Mouse (Mus musculus): ENCODE data around the gene Dcakd. TPM values are rescaled to one million over a fixed set of nuclear protein-coding genes. Genes with fewer than 3 reads are reported as not detected.

Dcakd gene
- polyA plus RNA-seq, 1 experiment, result 57.4 TPM

DNA sequence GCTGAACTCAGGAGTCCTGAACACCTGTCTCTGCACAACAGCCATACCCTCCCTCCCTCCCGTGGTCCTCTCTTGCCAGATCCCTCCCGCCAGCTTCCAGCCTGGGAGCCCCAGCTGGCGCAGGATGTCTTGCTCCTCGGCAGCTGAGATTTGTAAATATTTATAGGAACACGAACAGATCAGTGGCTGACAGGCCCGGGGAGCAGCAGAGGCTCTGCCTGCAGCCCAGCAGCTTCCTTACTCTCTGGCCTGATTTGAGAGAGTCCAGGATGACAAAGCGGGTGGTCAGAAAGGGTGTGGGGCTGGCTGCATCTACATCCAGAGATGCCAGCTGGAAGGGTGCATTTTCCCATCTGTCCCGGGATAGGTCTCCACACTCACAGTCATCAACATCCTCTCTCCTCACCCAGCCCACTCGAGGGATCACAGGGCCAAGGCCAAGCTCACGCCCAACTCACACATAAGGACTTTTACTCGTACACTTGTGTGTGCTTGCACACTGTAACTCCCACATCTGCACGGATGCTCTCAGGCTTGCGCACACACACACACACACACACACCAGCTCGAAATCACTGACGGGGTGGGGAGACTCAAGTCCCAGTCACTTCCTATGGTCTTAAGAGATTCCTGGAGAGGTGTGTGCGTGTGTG lies 71.0 kb downstream of the Dcakd start:
- no peak for TF ChIP-seq POLR2A (IDR thresholded peaks at IDR 0.05; ENCODE audit: extremely low read depth, insufficient read depth, low read length)
- no peak for TF ChIP-seq CTCF (IDR thresholded peaks at IDR 0.05; ENCODE audit: extremely low read depth, insufficient read depth, low read length)
- no peak overlapping the region for H3K27ac ChIP-seq (ENCODE audit: insufficient read depth, low read length)
- no peak overlapping the region for H3K4me3 ChIP-seq (ENCODE audit: insufficient read depth, low read length)
- no peaks in the 10 kb centered on the region for H3K4me1 ChIP-seq (ENCODE audit: control insufficient read depth, insufficient read depth, low read length)

DNA sequence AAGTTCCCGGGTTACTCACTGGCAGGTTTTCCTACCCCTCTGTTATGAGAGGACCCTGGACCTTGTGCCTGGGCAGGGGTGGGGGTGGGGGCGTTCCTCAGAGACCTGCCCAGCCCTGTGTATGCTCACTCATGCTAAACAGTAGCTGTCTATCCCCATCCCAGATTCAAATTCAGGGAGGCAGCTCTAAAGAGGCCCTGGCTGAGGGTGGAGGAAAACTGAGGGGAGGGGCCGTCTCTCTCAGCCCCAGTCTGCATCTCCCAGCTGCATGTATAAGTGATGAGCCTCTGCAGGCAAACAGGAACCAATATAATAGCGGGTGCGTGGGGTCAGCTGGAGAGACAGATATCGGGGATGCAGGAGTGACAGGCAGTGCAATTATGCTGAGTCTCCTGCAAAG lies 75.2 kb downstream of the Dcakd start:
- no peak for TF ChIP-seq CTCF (IDR thresholded peaks at IDR 0.05; ENCODE audit: extremely low read depth, insufficient read depth, low read length)
- TF ChIP-seq POLR2A (IDR thresholded peaks at IDR 0.05; ENCODE audit: extremely low read depth, insufficient read depth, low read length), result no peak
- Histone ChIP-seq H3K27ac (ENCODE audit: insufficient read depth, low read length) (no peak overlapping the region), H3K4me1 (ENCODE audit: control insufficient read depth, insufficient read depth, low read length) (0 out of 2 replicates have a peak, but pooled peaks cover 2% of the 10 kb centered on the region), H3K4me3 (ENCODE audit: insufficient read depth, low read length) (no peak overlapping the region)

DNA sequence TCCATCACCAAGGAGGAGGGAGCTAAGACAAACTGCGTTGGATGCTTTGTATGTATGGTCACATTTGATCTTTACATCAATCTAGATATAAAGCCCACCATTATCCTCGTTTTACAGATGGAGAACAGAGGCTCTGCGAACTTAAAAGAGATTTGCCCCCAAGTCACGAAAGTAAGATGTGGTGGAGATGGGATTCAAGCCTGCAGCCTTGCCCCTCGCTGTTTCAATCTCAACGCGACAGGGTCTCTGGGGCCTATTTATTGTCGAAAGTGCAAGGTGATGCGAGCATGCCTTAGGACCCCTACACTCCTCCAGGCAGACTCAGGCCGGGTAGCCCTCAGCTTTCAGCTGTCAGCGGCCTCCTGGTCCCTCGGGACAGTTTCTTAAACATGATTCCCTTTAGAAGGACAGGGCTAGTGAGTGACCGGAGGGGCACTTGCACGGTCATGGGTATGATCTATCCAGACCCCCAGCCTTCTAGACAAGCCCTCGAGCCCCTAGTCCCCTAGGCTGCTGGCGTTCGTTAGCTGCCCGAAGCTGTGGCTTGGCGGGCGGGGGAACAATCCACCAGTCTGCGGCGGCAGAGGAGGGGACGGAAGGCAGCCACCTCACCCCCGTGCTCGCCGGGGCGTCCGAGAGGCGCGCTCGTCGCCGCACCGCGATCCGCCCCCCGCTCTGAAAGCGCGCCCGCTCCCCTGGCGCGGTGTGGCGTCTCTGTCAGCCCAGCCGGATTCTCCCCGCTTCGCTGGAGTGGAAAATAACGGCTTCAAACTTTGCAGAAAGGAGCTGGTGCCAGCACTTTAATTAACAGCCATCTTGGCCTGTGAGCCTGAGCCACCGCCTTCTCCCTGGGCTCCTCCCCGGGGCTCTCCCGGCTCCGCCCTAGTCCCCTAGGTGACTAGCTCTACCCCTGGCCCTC lies 79.8 kb downstream of the Dcakd start:
- TF ChIP-seq CTCF (IDR thresholded peaks at IDR 0.05; ENCODE audit: extremely low read depth, insufficient read depth, low read length) (no peak), POLR2A (IDR thresholded peaks at IDR 0.05; ENCODE audit: extremely low read depth, insufficient read depth, low read length) (no peak)
- Histone ChIP-seq H3K27ac (ENCODE audit: insufficient read depth, low read length) (no peak overlapping the region), H3K4me1 (ENCODE audit: control insufficient read depth, insufficient read depth, low read length) (0 out of 2 replicates have a peak, but pooled peaks cover 2% of the 10 kb centered on the region), H3K4me3 (ENCODE audit: insufficient read depth, low read length) (0 out of 2 replicates have a peak overlapping the region, but pooled peaks have one; percentile 3)

DNA sequence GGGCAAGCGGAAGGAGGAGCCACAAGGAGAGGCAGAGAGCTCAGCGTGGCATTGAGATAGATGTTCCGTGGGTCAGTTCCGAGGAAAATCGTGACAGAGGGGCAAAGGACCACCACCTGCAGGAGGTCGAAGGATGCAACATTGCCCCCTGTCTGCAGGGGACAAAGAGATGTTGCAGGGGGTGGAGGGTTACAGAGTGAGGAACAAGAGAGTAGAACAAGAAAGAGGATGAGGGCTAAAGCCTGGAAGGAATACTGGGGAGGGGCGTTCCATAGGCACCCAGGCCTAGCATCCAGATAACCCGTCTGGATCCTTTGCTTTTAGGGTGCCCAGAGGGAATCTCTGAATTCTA lies 81.2 kb downstream of the Dcakd start:
- Histone ChIP-seq H3K4me3 (ENCODE audit: insufficient read depth, low read length) (0 out of 2 replicates have a peak overlapping the region, but pooled peaks have one; percentile 6), H3K4me1 (ENCODE audit: control insufficient read depth, insufficient read depth, low read length) (0 out of 2 replicates have a peak, but pooled peaks cover 2% of the 10 kb centered on the region), H3K27ac (ENCODE audit: insufficient read depth, low read length) (no peak overlapping the region)
- no peak for TF ChIP-seq CTCF (IDR thresholded peaks at IDR 0.05; ENCODE audit: extremely low read depth, insufficient read depth, low read length)
- no peak for TF ChIP-seq POLR2A (IDR thresholded peaks at IDR 0.05; ENCODE audit: extremely low read depth, insufficient read depth, low read length)

DNA sequence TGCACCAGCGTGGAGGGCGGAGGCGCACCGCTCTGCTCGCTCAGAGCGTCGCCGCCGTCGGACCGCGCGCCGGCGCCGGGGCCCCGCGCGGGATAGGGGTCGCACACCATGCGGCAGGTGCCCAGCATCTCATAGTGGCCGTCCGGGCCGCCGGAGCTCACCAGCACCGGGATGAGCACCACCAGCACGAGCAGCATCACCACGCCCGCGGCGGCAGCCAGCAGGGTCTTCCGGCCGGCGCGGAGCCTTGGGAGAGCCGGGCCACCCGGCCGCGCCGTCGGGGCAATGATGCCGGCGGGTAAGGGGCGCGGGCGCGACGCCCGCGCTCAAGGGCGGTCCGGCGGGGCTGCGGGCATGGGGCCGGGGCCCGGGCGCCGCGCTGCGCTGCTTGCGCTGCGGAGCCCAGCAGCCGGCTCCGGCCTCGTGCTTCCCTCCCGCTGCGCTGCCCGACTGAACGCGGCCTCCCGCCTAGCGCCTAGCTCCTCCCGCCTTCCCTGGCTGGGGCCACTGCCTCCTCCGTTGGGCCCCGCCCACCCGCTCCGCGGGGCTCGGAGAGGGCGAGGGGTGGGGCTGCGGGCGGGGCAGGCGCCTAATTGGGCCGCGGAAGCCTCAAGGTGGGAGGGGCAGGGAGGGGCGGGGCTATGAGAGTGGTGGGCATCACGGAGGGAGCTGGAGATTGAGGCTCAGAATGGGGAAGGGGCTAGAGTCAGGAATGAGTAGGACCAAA lies 81.7 kb downstream of the Dcakd start, which contains the start of gene C1ql1:
TSS of gene C1ql1 (minus strand) at position 424 of the 727 bp plus-strand sequence.
- no peak within 1 kb of the TSS for H3K27ac ChIP-seq (ENCODE audit: insufficient read depth, low read length)
- H3K4me3 ChIP-seq (ENCODE audit: insufficient read depth, low read length), result peak within 1 kb of the TSS; percentile 12; the same call in 1 of the 2 replicates
- TF ChIP-seq CTCF (IDR thresholded peaks at IDR 0.05; ENCODE audit: extremely low read depth, insufficient read depth, low read length) (no peak), POLR2A (IDR thresholded peaks at IDR 0.05; ENCODE audit: extremely low read depth, insufficient read depth, low read length) (peak; percentile 17; the same call in 1 of the 2 replicates)
- H3K4me1 ChIP-seq (ENCODE audit: control insufficient read depth, insufficient read depth, low read length), result 0 out of 2 replicates have a peak, but pooled peaks cover 2% of the 10 kb centered on the region

DNA sequence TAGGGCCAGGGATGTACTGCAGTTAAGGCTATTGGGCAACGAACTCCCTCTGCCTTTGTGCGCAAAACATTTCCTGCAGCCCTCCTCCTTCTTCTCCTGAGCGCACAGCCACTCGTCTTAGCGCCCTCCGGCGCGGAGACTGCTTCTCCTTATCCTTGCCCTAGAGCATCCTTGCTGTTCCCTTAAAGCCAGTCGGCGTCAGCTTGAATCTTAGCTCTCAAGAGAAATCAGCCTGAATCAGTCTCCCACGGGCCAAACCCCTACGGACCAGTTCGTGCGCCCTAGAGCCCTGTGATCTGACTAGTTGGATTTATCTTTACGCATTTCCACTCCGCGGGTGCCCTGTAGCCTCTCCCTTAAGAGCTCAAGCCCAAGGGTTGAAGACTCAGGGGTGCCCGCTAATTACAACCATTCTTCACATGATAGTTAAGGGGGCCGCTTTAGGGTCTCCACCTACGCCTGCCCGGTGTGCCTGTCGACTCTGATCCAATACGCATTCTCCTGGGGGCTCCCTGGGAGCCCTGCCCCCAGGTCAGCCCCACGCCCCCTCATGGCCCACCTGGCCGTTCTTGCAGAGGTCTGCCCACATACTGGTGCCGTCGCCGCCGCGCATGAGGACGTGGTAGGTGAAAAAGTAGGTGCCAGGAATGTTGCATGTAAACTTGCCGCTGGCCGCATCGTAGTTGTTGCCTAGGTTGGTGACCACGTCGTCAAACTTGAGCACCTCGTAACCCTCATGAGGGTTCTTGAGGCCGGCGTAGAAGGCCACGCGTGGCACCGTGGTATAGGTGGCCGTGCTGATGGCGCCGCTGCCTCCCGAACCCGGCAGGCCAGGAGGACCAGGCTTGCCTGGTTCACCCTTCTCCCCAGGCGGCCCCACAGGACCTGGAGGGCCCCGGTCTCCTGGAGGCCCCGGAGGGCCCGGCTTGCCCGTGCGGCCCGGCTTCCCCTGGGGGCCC lies 82.5 kb downstream of the Dcakd start:
- TF ChIP-seq POLR2A (IDR thresholded peaks at IDR 0.05; ENCODE audit: extremely low read depth, insufficient read depth, low read length), result no peak
- TF ChIP-seq CTCF (IDR thresholded peaks at IDR 0.05; ENCODE audit: extremely low read depth, insufficient read depth, low read length), result no peak
- H3K4me1 ChIP-seq (ENCODE audit: control insufficient read depth, insufficient read depth, low read length), result 0 out of 2 replicates have a peak, but pooled peaks cover 2% of the 10 kb centered on the region
- H3K4me3 ChIP-seq (ENCODE audit: insufficient read depth, low read length), result peak overlapping the region; percentile 12; the same call in 1 of the 2 replicates

More for the DNA sequence above, 82.5 kb downstream of the Dcakd start:
- no peak overlapping the region for H3K27ac ChIP-seq (ENCODE audit: insufficient read depth, low read length)

Other genes with a start within 250 kb of the Dcakd start
- gene Gjc1, start 208.6 kb downstream of the Dcakd start, polyA plus RNA-seq (2012; rRNA removed), result 7.6 and 8.2 TPM in 2 replicates
- gene Higd1b, start 192.5 kb downstream of the Dcakd start, polyA plus RNA-seq (2012; rRNA removed), result 11.5 and 12.3 TPM in 2 replicates
- gene Eftud2, start 147.3 kb downstream of the Dcakd start, polyA plus RNA-seq (2012; rRNA removed), result 94.0 and 101 TPM in 2 replicates
- gene Ccdc103, start 147.1 kb downstream of the Dcakd start, polyA plus RNA-seq (2012; rRNA removed), result 3.0 and 3.6 TPM in 2 replicates
- gene Fam187a, start 143.2 kb downstream of the Dcakd start, polyA plus RNA-seq (2012; rRNA removed), result 0.13 TPM in 2 replicates
- 179 and 186 TPM in 2 replicates for gene Gfap, start 127.4 kb downstream of the Dcakd start, polyA plus RNA-seq (2012; rRNA removed)
- 0.17 and 0.40 TPM in 2 replicates for gene Kif18b, start 103.2 kb downstream of the Dcakd start, polyA plus RNA-seq (2012; rRNA removed)
- gene C1ql1, start 81.6 kb downstream of the Dcakd start, polyA plus RNA-seq (2012; rRNA removed), result 15.3 and 15.8 TPM in 2 replicates
- gene Nmt1, start 143 bp downstream of the Dcakd start, polyA plus RNA-seq (2012; rRNA removed), result 74.3 and 77.1 TPM in 2 replicates
- 17.1 and 21.1 TPM in 2 replicates for gene Plcd3, start 73.3 kb upstream of the Dcakd start, polyA plus RNA-seq (2012; rRNA removed)
- gene Acbd4, start 73.3 kb upstream of the Dcakd start, polyA plus RNA-seq (2012; rRNA removed), result 40.7 and 46.3 TPM in 2 replicates
- 22.6 and 22.9 TPM in 2 replicates for gene Hexim1, start 87.9 kb upstream of the Dcakd start, polyA plus RNA-seq (2012; rRNA removed)
- 10.7 and 11.9 TPM in 2 replicates for gene Hexim2, start 104.1 kb upstream of the Dcakd start, polyA plus RNA-seq (2012; rRNA removed)
- 125 and 133 TPM in 2 replicates for gene Fmnl1, start 142.8 kb upstream of the Dcakd start, polyA plus RNA-seq (2012; rRNA removed)
- 4.2 and 6.4 TPM in 2 replicates for gene 1700023F06Rik, start 180.2 kb upstream of the Dcakd start, polyA plus RNA-seq (2012; rRNA removed)
- gene Spata32, start 190.1 kb upstream of the Dcakd start, polyA plus RNA-seq (2012; rRNA removed), result 2.5 and 2.9 TPM in 2 replicates
- 2.8 and 3.4 TPM in 2 replicates for gene Map3k14, start 239.1 kb upstream of the Dcakd start, polyA plus RNA-seq (2012; rRNA removed)

Measured in cortical plate, adult 2 months (tissue).